Mouse (Mus musculus) kidney, postnatal 25 days (tissue): Measurements from ENCODE around the gene Prnp.

Source experiments
- DNase-seq, 2 experiments: peaks; one replicate each; pipeline ENCODE4 v3.0.0; 2021; ENCODE audit warnings: mixed read lengths in 2 of 2

Gene Prnp

GRCm38 (mm10) chr2:131949767-131950597 is 40.3 kb downstream of the Prnp start:
- DNase-seq = peak in 1 of 2 experiments; percentile 76

GRCm38 (mm10) chr2:131950598-131951095 is 40.9 kb downstream of the Prnp start, which contains the start of gene Prnd:
Prnd (plus strand) TSS chr2:131950861.
- no peak for DNase-seq

DNA sequence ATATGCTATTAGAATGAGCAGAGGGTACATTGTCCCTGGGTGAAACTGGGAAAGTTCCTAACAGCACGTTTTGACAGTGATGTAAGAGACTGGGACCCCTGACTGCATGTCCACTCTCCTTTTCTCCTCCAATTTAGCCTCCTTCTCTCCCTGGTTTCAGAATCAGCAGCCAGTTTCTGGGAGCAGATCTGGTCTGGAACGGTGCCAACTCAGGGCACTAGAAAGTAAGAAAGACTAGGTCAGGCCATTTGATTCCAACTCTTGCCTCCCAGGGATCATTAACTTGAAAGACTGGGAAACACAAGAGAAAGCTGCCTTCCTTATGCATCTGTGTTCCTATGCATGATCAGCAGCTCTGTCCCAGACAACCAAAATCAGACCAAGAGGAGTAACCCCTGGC is 42.7 kb downstream of the Prnp start:
- peak in 1 of 2 experiments; percentile 49 for DNase-seq

- DNase-seq = peak; percentile 17 to 60
These were observed 43.3 kb downstream of the Prnp start for GRCm38 (mm10) chr2:131952961-131953538.

DNA sequence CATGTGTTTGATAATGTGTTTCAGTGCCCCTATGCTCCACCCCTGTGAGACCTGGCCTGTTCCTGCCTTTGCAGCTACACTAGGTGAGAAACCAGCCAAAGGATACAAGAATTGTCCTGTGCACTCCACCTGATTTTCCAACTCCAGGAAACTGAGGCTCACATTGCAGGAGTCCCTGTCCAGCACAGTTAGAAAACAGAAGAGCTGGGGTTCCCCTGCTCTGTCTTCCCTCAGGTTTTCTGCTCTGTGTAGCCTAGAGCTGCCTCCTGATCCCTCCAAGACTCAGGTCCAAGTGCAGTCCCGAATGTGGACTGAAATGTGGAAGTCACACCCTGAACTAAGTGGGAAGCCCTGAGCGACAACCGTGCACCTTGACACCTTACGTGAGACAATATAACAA is 44.0 kb downstream of the Prnp start:
- DNase-seq = no peak

DNA sequence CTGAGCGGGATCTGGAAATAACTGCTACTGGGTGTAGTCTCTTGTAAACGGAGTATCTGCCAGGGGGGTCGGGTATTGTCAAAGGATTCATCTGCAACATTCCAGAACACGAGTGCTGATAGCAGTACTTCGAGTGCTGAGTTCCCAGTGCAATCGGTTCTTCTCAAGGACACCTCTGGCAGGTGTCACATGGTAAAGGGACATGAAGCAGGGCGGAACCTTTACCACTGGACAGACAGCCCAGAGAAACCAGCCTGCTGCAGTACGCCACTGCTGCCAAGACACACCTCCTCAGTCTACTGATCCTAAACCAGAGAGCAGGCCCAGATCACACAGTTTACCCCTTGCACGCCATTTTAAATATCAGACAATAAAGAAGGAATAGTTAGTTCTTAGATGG is 45.1 kb downstream of the Prnp start:
- no peak for DNase-seq

DNA sequence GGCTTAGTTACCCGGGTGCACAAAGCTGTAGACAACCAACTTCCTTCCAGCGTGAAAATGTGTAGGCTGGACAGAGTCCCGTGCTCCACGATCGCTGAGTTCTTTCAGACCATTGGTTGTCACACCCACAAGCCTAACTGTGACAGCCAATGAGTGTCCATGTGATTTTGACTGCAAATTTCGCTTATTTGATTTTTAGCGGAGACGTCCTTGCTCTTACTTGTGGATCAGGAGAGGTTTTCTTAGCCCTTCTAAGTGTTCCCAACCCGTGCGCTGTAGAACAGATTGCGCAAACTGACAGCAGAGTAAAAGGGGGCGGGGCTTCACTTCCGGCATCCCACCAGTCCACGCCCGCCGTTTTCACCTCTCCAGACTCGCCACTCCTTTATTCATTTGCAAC is 45.5 kb downstream of the Prnp start:
- DNase-seq = peak; percentile 52 to 56

DNA sequence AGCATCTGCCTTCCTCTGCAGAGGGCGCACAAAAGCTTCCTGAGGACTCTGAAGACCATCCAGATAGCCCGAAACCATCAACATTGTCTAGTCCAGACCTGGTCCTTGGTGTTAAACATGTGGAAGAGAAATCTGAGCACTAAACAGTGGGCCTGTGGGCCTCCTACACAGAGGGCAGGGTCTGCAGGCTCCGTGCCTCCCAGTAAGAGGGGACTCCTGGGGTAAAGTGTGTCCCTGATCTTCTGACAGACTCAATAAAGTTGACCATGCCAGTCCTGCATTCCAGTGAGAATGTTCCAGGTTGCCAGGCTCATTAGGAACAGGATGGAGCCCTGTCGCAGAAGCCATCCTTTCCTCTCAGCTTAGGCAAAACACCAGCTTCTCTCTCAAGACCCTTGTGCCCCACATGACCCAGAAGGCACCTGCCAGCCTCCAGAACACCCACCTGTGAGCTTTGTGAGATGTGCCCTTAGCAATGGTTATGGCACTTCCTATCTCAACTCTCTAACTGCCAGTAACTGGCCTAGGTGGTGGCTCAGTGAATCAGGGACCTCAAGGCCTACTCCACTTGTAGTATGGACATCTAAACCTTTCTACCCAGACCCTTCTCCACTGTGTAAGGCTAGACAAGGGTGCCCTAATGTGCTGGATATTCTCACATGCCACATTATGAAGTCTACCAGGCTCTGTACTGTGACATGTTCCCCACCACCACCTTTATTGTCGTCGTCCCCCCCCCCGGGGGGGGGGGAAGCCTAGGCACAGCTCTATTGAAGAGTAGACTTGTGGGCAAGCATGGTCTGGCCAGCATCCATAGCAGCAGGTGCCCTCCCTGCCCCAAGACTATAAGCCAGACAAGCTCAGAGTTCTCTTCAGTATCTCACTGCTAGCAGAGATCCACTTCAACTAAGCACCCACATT is 46.9 kb downstream of the Prnp start:
- DNase-seq = no peak

DNA sequence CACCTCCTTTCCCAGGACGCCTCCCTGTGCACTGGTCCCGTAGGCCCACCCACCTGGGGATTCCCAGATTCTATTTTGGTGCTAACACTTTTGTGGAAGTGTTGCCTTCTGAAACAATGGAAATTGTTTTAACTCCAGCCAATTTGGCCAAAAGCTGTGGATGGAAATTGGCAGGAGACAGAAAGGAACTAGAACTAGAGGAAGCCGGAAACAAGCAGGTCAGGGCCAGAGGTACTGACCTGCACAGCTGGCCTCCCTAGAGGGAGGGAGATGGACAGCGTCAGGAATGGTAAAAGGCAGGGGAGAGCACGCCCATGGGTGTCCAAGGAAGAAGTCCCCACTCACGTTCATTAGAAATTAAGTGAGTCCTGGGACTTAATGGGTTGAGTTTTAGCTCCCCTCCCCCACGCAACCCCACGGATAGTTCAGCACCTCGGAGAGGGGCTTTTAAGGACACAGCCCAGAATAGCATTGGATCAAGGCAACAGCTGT is 48.0 kb downstream of the Prnp start:
- DNase-seq = peak; percentile 32 to 64

- DNase-seq = no peak
These were observed 51.9 kb downstream of the Prnp start for GRCm38 (mm10) chr2:131961671-131962070.

DNA sequence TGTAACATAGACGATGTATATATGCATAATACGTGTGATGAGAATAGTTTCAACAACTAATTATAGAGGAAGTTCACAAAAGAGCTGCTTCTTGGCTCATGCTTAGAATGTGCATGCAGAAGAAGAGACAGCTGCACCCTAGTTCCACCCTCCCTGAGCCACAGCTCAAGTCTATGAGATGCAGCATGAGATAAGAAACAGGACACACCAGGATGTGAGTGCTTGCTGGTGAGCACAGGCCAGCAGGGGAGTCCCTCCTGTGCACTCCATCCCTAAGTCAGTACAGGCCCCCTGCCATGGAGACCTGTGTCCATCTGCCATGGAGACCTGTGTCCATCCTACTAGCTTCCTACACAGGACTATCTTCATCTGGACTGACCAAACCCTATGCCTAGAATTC is 60.9 kb downstream of the Prnp start:
- DNase-seq = no peak

GRCm38 (mm10) chr2:131971098-131971497 is 61.4 kb downstream of the Prnp start:
- DNase-seq = no peak

- no peak for DNase-seq
These were observed 66.9 kb downstream of the Prnp start for GRCm38 (mm10) chr2:131976663-131977062.

DNA sequence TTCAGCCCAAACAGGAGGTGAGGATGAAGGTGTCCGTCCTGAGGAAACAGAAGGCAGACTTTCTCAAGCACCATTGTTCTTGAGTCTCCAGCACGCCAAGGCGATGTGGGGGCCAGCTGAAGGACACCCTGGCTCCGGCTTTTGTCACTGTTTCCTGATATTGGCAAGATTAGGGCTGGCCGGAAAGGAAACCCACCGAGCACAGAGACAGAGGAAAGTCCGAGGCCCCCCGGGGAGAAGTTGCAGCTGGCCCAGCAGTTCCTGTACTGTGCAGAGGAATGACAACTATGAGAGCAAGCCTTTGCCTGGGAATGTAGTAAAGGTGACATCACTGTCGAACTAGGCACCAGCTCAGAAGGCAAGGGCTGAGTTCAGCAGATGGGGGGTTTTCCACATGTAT is 71.1 kb downstream of the Prnp start:
- DNase-seq = peak; percentile 49 to 82

DNA sequence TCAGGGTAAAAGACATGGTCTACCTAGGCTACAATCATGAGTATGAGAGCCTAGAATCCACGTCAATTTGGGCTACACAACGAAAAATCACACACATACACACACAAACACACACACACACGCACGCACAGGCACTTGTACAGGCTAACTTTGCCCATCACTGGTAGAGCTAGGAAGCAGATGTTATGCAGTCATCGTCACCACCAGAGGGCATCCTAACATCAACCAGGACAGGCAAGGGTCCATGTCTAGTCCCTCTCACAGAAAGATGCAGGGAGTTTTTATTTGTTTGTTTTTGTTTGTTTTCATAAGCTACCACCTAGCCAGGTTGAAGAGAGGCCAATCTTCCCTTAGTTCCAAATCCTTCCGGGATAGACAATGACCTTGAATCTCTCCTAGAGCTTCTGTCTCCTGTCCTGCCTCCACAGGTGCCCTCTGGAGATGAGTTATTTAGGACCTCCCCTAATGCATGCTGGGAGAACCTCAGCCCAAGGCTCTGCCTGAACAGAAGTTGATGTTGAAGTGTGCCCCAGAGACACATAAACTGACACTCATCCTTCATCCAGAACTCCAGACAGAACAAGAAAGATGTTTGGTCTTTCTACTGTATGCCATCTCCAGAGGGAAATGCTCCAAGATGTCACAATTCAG is 72.9 kb downstream of the Prnp start:
- peak; percentile 61 to 74 for DNase-seq

GRCm38 (mm10) chr2:131987950-131988349 is 78.2 kb downstream of the Prnp start:
- no peak for DNase-seq
